Mouse (Mus musculus): ENCODE measurements around the gene Dnmt3a.

DNA sequence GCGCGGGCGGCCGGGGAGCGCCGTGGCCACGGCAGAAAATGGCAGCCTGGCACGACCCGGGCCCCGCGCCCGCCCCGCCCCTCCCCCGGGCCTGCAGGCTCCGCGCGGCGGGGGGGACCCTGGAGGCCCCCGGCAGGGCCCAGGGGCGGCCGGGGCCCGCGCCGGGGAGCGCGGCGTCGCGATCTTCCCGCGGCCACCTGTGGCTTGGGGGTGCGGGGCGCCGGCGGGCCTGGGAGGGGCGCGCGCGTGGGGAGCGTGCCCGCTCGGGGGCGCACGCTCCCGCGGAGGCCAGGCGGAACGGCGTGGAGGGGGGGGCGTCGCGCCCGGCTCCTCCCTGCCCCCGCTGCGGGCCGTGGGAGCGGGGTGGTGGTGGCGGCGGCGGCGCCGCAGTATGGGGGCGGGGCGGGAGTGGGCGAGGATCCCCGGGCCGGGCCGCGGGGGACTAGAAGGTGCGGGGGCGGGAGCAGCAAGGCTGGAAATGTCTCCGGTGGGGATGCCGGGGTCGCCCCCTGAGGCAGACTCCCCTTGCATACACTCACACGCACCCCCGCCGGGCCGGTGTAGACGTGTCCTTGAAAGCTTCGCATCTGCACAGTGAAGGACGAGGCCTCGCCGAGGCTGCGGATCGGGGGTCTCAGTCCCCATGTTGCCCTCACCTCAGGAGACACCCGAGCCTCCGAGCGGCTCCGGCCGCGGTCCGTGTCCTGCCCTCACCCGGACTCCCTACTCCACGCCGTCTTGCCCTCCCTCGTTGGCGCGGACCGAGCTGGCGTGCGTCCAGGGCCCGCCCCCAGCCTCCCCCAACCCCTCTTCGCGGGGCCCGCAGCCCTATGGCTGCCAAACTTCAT lies 2.0 kb downstream of the Dnmt3a start:
- TF ChIP-seq CTCF (IDR thresholded peaks at IDR 0.05; ENCODE audit: control insufficient read depth, insufficient read depth, insufficient replicate concordance, low read depth, low read length) (no peak), POLR2A (IDR thresholded peaks at IDR 0.05; ENCODE audit: control insufficient read depth, low read depth, low read length) (no peak)

Measured in testis, adult 2 months (tissue).